Mouse (Mus musculus) neural tube, embryonic 13.5 days (tissue): ENCODE measurements around the gene Ltbr. TPM values are rescaled to one million over a fixed set of nuclear protein-coding genes. Genes with fewer than 3 reads are reported as not detected.
A peak's percentile ranks its signal among the peaks of the same experiment; 100 is the strongest.
"Not testable (repeated sequence)": the region's sequence is repeated elsewhere in the genome, so short reads cannot be mapped to it uniquely, and the experiment has no call there.

Experiments used
- ATAC-seq: fragments of 200-750 bp; cut with Nextera tagmentation; 2 replicates; pipeline ENCODE4 v1.8.0; 2017; ENCODE audit warnings: low read depth, mild to moderate bottlenecking, moderate TSS enrichment, moderate library complexity
- H3K27ac ChIP-seq: fragments of 300-500 bp; sonication (generic); replicated peaks from 2 replicates; pipeline ENCODE4 v1.5.1; 2015; ENCODE audit warnings: moderate library complexity, mild to moderate bottlenecking, inconsistent platforms
- H3K27me3 ChIP-seq: fragments of 300-500 bp; sonication (generic); 2 replicates; pipeline ENCODE4 v1.6.1; 2015; ENCODE audit warnings: mild to moderate bottlenecking, inconsistent platforms
- H3K36me3 ChIP-seq: fragments of 300-500 bp; sonication (generic); 2 replicates; pipeline ENCODE4 v1.6.1; 2015; ENCODE audit warnings: mild to moderate bottlenecking, inconsistent platforms
- H3K4me1 ChIP-seq: fragments of 300-500 bp; sonication (generic); replicated peaks from 2 replicates; pipeline ENCODE4 v1.6.1; 2015; ENCODE audit warnings: inconsistent platforms
- H3K4me2 ChIP-seq: fragments of 300-500 bp; sonication (generic); 2 replicates; pipeline ENCODE4 v1.6.1; 2015; ENCODE audit warnings: inconsistent platforms, mild to moderate bottlenecking, moderate library complexity
- H3K4me3 ChIP-seq: fragments of 300-500 bp; sonication (generic); 2 replicates; pipeline ENCODE4 v1.5.1; 2015; ENCODE audit warnings: mild to moderate bottlenecking, inconsistent platforms
- H3K9ac ChIP-seq: fragments of 300-500 bp; sonication (generic); 2 replicates; pipeline ENCODE4 v1.6.1; 2015; ENCODE audit warnings: moderate library complexity, mild to moderate bottlenecking, inconsistent platforms
- H3K9me3 ChIP-seq: fragments of 300-500 bp; sonication (generic); 2 replicates; pipeline ENCODE4 v1.6.1; 2016; ENCODE audit warnings: inconsistent platforms
- WGBS: fragments of 180-500 bp; shearing (Covaris S2); methylation state at CpG from one replicate; pipeline ENCODE4 v1.1.7; 2015; 5-methylcytosine and 5-hydroxymethylcytosine counted together
- polyA plus RNA-seq: library from polyadenylated mRNA; unstranded; fragments of >200 nt; fragmentation: Nextera tagmentation; extraction: Ambion mirVana; gene quantifications from 2 replicates; pipeline ENCODE4 v1.2.1, GENCODE M21; 2015

The Ltbr gene
- polyA plus RNA-seq, 1 experiment from 2014 or later, result 17.5 TPM

DNA sequence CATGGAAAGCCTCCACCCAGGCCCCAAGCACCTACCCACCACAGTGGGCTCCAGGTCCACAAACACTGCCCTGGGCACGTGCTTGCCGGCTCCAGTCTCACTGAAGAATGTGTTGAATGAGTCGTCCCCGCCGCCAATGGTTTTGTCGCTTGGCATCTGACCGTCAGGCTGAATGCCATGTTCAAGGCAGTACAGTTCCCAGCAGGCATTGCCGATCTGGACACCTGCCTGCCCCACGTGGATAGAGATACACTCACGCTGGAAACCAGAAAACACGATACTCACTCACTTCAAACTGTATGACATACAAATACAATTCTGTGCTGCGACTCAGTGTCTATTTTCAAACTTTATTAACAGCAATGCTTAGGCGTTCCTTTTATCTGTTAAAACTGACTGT lies 31.0 kb downstream of the Ltbr start:
- H3K4me2 ChIP-seq, H3K9ac ChIP-seq, ATAC-seq, H3K4me1 ChIP-seq, H3K9me3 ChIP-seq, H3K4me3 ChIP-seq, H3K27me3 ChIP-seq, H3K36me3 ChIP-seq, H3K27ac ChIP-seq: not testable (repeated sequence)
- 92% methylated on average over 13 of the region's 13 CpGs for WGBS

- no peak overlapping the region for H3K4me3 ChIP-seq
- H3K4me2 ChIP-seq, result no peak overlapping the region
- no peaks in the 10 kb centered on the region for H3K27me3 ChIP-seq
- no peak overlapping the region for H3K9ac ChIP-seq
- H3K9me3 ChIP-seq, result no peaks in the 10 kb centered on the region
- ATAC-seq, result no peak
- no peaks in the 10 kb centered on the region for H3K36me3 ChIP-seq
- no peaks in the 10 kb centered on the region for H3K4me1 ChIP-seq
- no peak overlapping the region for H3K27ac ChIP-seq
- 54% methylated on average over 8 of the region's 8 CpGs for WGBS
These were observed 34.0 kb downstream of the Ltbr start for GRCm38 (mm10) chr6:125279729-125280128.

DNA sequence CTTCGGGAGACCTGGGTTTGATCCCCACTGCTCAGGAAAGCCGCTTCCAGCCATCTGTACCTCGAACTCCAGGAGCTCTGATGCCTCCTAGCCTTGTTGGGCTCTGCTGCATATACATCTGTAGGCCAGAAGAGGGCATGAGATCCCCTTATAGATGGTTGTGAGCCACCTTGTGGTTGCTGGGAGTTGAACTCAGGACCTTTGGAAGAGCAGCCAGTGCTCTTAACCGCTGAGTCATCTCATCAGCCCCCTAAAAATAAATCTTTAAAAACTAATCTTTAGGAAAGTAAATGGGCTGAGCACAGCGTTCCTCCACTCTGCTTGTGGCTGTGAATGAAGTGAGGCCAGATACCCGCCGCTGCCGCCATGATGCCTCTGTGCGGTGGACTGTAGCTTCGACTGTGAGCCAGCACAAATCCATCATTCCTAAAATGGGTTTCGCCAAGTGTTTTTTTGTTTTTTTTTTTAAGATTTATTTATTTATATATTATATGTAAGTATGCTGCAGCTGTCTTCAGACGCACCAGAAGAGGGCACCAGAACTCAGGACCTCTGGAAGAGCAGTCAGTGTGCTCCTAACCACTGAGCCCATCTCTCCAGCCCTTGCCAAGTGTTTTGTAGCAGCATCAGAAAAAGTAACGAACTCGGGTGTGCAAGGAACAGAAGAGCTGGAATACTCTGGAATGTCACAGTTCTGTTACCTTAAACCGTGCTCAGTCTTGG lies 38.7 kb downstream of the Ltbr start:
- ATAC-seq, result no peak
- Histone ChIP-seq H3K9ac (no peak overlapping the region), H3K4me1 (peaks cover 4% of the 10 kb centered on the region), H3K27ac (no peak overlapping the region), H3K27me3 (no peaks in the 10 kb centered on the region), H3K36me3 (no peaks in the 10 kb centered on the region), H3K4me3 (no peak overlapping the region), H3K4me2 (no peak overlapping the region), H3K9me3 (no peaks in the 10 kb centered on the region)
- 63% methylated on average over 15 of the region's 15 CpGs for WGBS

DNA sequence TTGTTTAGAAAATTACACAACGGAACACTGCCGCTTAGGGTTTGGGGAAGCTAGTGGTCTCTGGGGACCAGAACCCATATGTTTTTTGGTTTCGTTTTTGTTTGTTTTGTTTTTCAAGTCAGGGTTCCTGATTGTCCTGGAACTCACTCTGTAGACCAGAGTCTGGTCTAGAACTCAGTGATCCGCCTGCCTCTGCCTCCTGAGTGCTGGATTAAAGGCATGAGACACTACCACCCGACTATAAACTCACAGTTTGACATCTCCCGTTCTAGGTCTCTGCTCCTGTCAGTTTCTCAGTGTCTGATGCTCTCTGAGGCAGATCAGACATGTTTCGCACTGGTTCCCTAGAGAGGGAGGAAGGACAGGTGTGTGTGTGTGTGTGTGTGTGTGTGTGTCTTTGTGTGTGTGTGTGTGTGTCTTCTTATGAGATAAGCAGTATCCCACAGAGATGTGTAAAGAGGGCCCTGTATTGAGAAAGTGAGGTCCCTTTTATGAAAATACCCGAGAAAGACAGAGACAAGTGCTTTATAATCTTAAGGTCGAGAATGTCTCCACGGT lies 41.4 kb downstream of the Ltbr start:
- Histone ChIP-seq H3K4me1 (peaks cover 4% of the 10 kb centered on the region), H3K27me3 (no peaks in the 10 kb centered on the region), H3K36me3 (no peaks in the 10 kb centered on the region), H3K9ac (no peak overlapping the region), H3K4me2 (no peak overlapping the region), H3K9me3 (no peaks in the 10 kb centered on the region), H3K4me3 (no peak overlapping the region), H3K27ac (no peak overlapping the region)
- WGBS, result 78% methylated on average over 10 of the region's 10 CpGs
- ATAC-seq, result no peak

GRCm38 (mm10) chr6:125271455-125272227 lies 42.0 kb downstream of the Ltbr start:
- Histone ChIP-seq H3K36me3 (no peaks in the 10 kb centered on the region), H3K9ac (0 out of 2 replicates have a peak overlapping the region, but pooled peaks have one; percentile 52), H3K27ac (no peak overlapping the region), H3K27me3 (no peaks in the 10 kb centered on the region), H3K9me3 (no peaks in the 10 kb centered on the region), H3K4me1 (peaks cover 4% of the 10 kb centered on the region), H3K4me3 (no peak overlapping the region), H3K4me2 (peak overlapping the region; percentile 43)
- ATAC-seq, result peak; percentile 89
- 22% methylated on average over 17 of the region's 17 CpGs for WGBS

DNA sequence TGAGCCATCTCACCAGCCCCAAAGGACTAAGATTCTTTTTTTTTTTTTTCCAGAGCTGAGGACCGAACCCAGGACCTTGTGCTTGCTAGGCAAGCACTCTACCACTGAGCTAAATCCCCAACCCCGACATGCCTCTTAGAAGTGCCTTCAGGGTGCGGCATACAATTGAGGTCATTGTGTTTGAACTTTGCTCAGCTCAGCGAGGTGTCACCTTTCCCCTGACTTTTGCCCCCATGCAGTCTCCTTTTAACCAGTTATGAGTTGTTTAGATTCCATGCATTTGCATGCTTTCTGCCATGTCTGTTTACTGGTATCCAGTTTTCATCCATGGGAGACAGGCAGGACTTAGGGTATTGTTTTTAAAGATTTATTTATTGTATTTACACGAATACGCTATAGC lies 44.9 kb downstream of the Ltbr start:
- H3K27me3 ChIP-seq, result no peaks in the 10 kb centered on the region
- H3K4me3 ChIP-seq, result no peak overlapping the region
- no peak overlapping the region for H3K4me2 ChIP-seq
- 55% methylated on average over 6 of the region's 6 CpGs for WGBS
- H3K27ac ChIP-seq, result no peak overlapping the region
- no peak for ATAC-seq
- H3K9me3 ChIP-seq, result no peaks in the 10 kb centered on the region
- H3K36me3 ChIP-seq, result no peaks in the 10 kb centered on the region
- H3K9ac ChIP-seq, result no peak overlapping the region
- peaks cover 4% of the 10 kb centered on the region for H3K4me1 ChIP-seq

DNA sequence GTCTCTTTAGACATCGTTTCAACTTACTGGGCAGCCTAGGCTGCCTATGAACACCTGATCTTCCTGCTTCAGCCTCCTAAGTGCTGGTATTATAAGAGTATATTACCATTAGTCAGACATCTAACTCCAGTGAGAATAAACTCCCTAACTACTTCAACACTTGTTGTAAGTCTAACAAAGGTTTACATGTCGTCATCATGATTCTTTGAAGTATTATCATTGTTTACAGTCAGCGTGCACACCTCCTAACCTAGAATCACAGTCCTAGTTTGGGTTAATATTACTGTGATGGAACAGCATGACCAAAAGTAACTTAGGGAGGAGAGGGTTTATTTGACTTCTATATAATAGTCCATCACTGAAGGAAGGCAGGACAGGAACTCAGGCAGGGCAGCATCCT lies 46.2 kb downstream of the Ltbr start:
- no peak overlapping the region for H3K27ac ChIP-seq
- H3K36me3 ChIP-seq, result no peaks in the 10 kb centered on the region
- H3K4me1 ChIP-seq, result peaks cover 4% of the 10 kb centered on the region
- 79% methylated on average over 3 of the region's 3 CpGs for WGBS
- no peak overlapping the region for H3K4me3 ChIP-seq
- H3K9me3 ChIP-seq, result no peaks in the 10 kb centered on the region
- no peak overlapping the region for H3K9ac ChIP-seq
- ATAC-seq, result no peak
- H3K4me2 ChIP-seq, result no peak overlapping the region
- no peaks in the 10 kb centered on the region for H3K27me3 ChIP-seq

- ATAC-seq, H3K4me2 ChIP-seq, H3K9me3 ChIP-seq, H3K27me3 ChIP-seq, H3K4me3 ChIP-seq, H3K9ac ChIP-seq, H3K4me1 ChIP-seq, H3K27ac ChIP-seq, H3K36me3 ChIP-seq: not testable (repeated sequence)
- WGBS, result 61% methylated on average over 6 of the region's 6 CpGs
These were observed 47.1 kb downstream of the Ltbr start for GRCm38 (mm10) chr6:125266600-125266999.

DNA sequence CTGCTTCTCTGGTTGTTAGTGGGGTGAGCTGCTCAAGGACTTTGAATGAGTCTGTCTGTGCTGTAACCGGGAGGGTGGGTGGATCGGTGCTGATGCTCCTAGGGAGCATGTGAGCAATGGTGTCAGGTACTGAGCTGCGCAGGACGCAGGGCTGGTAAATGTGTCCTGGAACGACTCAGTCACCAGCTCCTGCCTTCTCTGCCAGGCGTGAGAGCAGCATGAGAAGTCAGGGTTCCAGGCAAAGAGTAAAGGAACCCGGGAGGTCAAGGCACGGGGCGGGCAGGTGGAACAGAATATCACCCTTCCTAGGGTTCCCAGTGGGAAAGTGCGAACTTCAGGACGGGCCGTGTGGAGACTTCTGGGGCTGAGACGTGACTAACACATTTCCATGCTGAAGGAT lies 47.6 kb downstream of the Ltbr start:
- Histone ChIP-seq H3K4me2 (no peak overlapping the region), H3K9me3 (no peaks in the 10 kb centered on the region), H3K27me3 (no peaks in the 10 kb centered on the region), H3K36me3 (no peaks in the 10 kb centered on the region), H3K4me1 (no peaks in the 10 kb centered on the region), H3K27ac (no peak overlapping the region), H3K4me3 (no peak overlapping the region), H3K9ac (no peak overlapping the region)
- 81% methylated on average over 13 of the region's 13 CpGs for WGBS
- no peak for ATAC-seq

DNA sequence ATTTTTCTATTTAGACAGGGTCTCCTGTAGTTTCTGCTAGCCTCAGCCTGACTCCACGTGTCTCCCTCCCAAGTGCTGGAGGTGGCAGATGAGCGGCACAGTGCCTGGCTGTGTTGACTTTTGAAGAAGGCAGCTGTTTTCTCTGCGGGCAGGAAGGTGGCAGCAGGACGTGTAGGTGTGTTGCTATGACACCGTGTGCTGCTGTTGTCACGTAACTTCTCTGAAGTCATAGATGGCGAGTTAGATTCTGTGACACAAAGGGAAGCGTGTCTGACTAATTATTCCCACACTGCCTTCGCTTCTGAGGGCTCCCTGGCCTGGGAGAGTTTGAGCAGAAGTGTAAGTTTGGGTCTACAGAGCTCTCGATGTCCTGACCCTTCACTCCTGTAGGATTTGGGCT lies 48.4 kb downstream of the Ltbr start:
- H3K4me1 ChIP-seq, result no peaks in the 10 kb centered on the region
- ATAC-seq, result no peak
- no peaks in the 10 kb centered on the region for H3K9me3 ChIP-seq
- H3K27me3 ChIP-seq, result no peaks in the 10 kb centered on the region
- whole genome bisulfite sequencing, result 52% methylated on average over 10 of the region's 10 CpGs
- no peak overlapping the region for H3K4me2 ChIP-seq
- H3K36me3 ChIP-seq, result no peaks in the 10 kb centered on the region
- no peak overlapping the region for H3K4me3 ChIP-seq
- H3K27ac ChIP-seq, result no peak overlapping the region
- no peak overlapping the region for H3K9ac ChIP-seq

GRCm38 (mm10) chr6:125264219-125264618 lies 49.5 kb downstream of the Ltbr start:
- Histone ChIP-seq H3K4me3 (no peak overlapping the region), H3K4me2 (no peak overlapping the region), H3K4me1 (no peaks in the 10 kb centered on the region), H3K9ac (no peak overlapping the region), H3K27me3 (no peaks in the 10 kb centered on the region), H3K9me3 (no peaks in the 10 kb centered on the region), H3K27ac (no peak overlapping the region), H3K36me3 (no peaks in the 10 kb centered on the region)
- no peak for ATAC-seq
- 89% methylated on average over 9 of the region's 9 CpGs for WGBS

DNA sequence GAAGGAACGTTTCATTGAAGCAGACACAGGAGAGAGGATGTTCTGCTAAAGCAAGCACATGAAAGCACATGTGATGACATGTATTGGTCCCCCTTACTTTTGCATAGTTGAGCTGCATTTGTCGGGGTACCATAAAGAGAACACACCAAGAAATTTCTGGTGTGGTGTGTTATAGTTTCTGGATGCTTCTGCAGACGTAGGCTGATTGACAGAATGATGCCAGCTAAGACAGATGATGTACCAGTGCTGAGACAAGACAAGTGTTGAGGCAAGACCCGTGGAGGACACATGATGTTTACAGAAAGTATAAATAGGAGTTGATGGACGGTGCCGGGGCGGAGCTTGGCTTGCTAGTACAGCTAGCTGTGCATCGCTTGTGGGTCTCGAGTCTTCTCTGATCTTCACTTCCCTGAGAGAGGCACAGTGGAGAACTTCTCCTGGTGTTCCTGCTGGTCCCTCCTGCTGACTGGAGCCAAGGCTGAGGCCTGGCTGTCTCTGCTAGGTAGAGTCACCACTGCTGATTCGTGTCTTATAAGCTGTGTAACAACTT lies 53.6 kb downstream of the Ltbr start:
- Histone ChIP-seq H3K9me3 (no peaks in the 10 kb centered on the region), H3K27ac (no peak overlapping the region), H3K4me3 (no peak overlapping the region), H3K4me2 (no peak overlapping the region), H3K9ac (no peak overlapping the region), H3K27me3 (no peaks in the 10 kb centered on the region), H3K4me1 (no peaks in the 10 kb centered on the region), H3K36me3 (no peaks in the 10 kb centered on the region)
- ATAC-seq, result no peak
- WGBS, result 86% methylated on average over 10 of the region's 10 CpGs
